Mouse (Mus musculus) spleen, postnatal 14 days (tissue): Measurements from ENCODE around the gene Tmem132b.

Source experiments
- DNase-seq, 2 experiments: peaks; one replicate each; pipeline ENCODE4 v3.0.0; 2021 to 2022; ENCODE audit warnings: low spot score in 2 of 2

The Tmem132b gene

GRCm38 (mm10) chr5:125515006-125515405 lies 16.6 kb upstream of the Tmem132b start:
- DNase-seq = no peak

GRCm38 (mm10) chr5:125518640-125519039 lies 12.9 kb upstream of the Tmem132b start:
- no peak for DNase-seq

GRCm38 (mm10) chr5:125520930-125521590 lies 10.5 kb upstream of the Tmem132b start:
- DNase-seq = no peak

GRCm38 (mm10) chr5:125523361-125523760 lies 8.2 kb upstream of the Tmem132b start:
- DNase-seq = no peak

GRCm38 (mm10) chr5:125525516-125525915 lies 6.1 kb upstream of the Tmem132b start:
- no peak for DNase-seq

GRCm38 (mm10) chr5:125526464-125526863 lies 5.1 kb upstream of the Tmem132b start:
- peak in 1 of 2 experiments; percentile 30 for DNase-seq

- peak in 1 of 2 experiments; percentile 54 for DNase-seq
Observed at GRCm38 (mm10) chr5:125529109-125529508, 2.5 kb upstream of the Tmem132b start.

- DNase-seq = no peak
Observed at GRCm38 (mm10) chr5:125532191-125532544, 594 bp downstream of the Tmem132b start.

- DNase-seq = no peak
Observed at GRCm38 (mm10) chr5:125532545-125533224, 1.1 kb downstream of the Tmem132b start.

GRCm38 (mm10) chr5:125533225-125533900 lies 1.8 kb downstream of the Tmem132b start:
- DNase-seq = no peak

- DNase-seq = no peak
Observed at GRCm38 (mm10) chr5:125534168-125534610, 2.6 kb downstream of the Tmem132b start.

- DNase-seq = no peak
Observed at GRCm38 (mm10) chr5:125534611-125535324, 3.2 kb downstream of the Tmem132b start.

GRCm38 (mm10) chr5:125545090-125545489 lies 13.5 kb downstream of the Tmem132b start:
- no peak for DNase-seq

GRCm38 (mm10) chr5:125546293-125546692 lies 14.7 kb downstream of the Tmem132b start:
- no peak for DNase-seq

GRCm38 (mm10) chr5:125549750-125550489 lies 18.3 kb downstream of the Tmem132b start:
- DNase-seq = no peak

- no peak for DNase-seq
Observed at GRCm38 (mm10) chr5:125555732-125556131, 24.2 kb downstream of the Tmem132b start.

- DNase-seq = no peak
Observed at GRCm38 (mm10) chr5:125563492-125563891, 31.9 kb downstream of the Tmem132b start.

GRCm38 (mm10) chr5:125565725-125566124 lies 34.2 kb downstream of the Tmem132b start:
- DNase-seq = no peak

- no peak for DNase-seq
Observed at GRCm38 (mm10) chr5:125568457-125568856, 36.9 kb downstream of the Tmem132b start.

GRCm38 (mm10) chr5:125572011-125572410 lies 40.4 kb downstream of the Tmem132b start:
- no peak for DNase-seq

GRCm38 (mm10) chr5:125574886-125575285 lies 43.3 kb downstream of the Tmem132b start:
- no peak for DNase-seq
